Mouse (Mus musculus) kidney, adult 2 months (tissue): ENCODE measurements at regions not wholly inside any gene's neighbourhood (a gene's known extent, or its start where the extent isn't known, plus 50 kb on each side); places are given as distances from the start of the nearest gene placed in this dataset.

Source experiments
- CTCF ChIP-seq: fragments of 200-500 bp; conservative IDR thresholded peaks from 2 replicates; pipeline ENCODE4 v1.5.1; 2011; ENCODE audit warnings: low read depth, mild to moderate bottlenecking, control low read depth, low read length, moderate library complexity, mixed read lengths; ENCODE audit not compliant: insufficient read depth, insufficient read length
- POLR2A ChIP-seq: fragments of 200-500 bp; IDR thresholded peaks from one replicate; pipeline ENCODE4 v1.6.1; 2011; ENCODE audit warnings: low read depth, low read length, control low read depth

- TF ChIP-seq POLR2A (no peak), CTCF (no peak)
Measured at GRCm38 (mm10) chr2:75396016-75396415, 263.0 kb upstream of the Hnrnpa3 start.
